Mouse (Mus musculus) heart, postnatal 0 days (tissue): ENCODE data around the gene Defb45. TPM values are rescaled to one million over a fixed set of nuclear protein-coding genes. Genes with fewer than 3 reads are reported as not detected.
A peak's percentile ranks its signal among the peaks of the same experiment; 100 is the strongest.

Experiments used
- ATAC-seq: fragments of 200-750 bp; cut with Nextera tagmentation; 2 replicates; pipeline ENCODE4 v1.8.0; 2017; ENCODE audit warnings: low read depth, moderate number of reproducible peaks, moderate library complexity; ENCODE audit not compliant: insufficient read depth
- DNase-seq: peaks from one replicate; pipeline ENCODE4 v3.0.0-alpha.2; 2016; ENCODE audit warnings: low spot score
- H3K27ac ChIP-seq: fragments of 300-500 bp; sonication (generic); 2 replicates; pipeline ENCODE4 v1.5.1; 2014; ENCODE audit warnings: low read depth, mild to moderate bottlenecking
- H3K27me3 ChIP-seq: fragments of 300-500 bp; sonication (generic); 2 replicates; pipeline ENCODE4 v1.6.1; 2014; ENCODE audit warnings: low read length, mixed read lengths; ENCODE audit not compliant: control insufficient read depth, insufficient read depth
- H3K36me3 ChIP-seq: fragments of 300-500 bp; sonication (generic); replicated peaks from 2 replicates; pipeline ENCODE4 v1.6.1; 2014; ENCODE audit warnings: low read length, mixed read lengths; ENCODE audit not compliant: control insufficient read depth, insufficient read depth
- H3K4me1 ChIP-seq: fragments of 300-500 bp; sonication (generic); 2 replicates; pipeline ENCODE4 v1.6.1; 2014; ENCODE audit warnings: antibody characterized with exemption; ENCODE audit not compliant: control insufficient read depth, insufficient read depth
- H3K4me2 ChIP-seq: fragments of 300-500 bp; sonication (generic); 2 replicates; pipeline ENCODE4 v1.6.1; 2014; ENCODE audit warnings: low read depth, mild to moderate bottlenecking, low read length, moderate library complexity
- H3K4me3 ChIP-seq: fragments of 300-500 bp; sonication (generic); 2 replicates; pipeline ENCODE4 v1.5.1; 2014; ENCODE audit warnings: low read depth, low read length
- H3K9ac ChIP-seq: fragments of 300-500 bp; sonication (generic); replicated peaks from 2 replicates; pipeline ENCODE4 v1.6.1; 2014; ENCODE audit warnings: low read depth, low read length, mixed read lengths
- H3K9me3 ChIP-seq: fragments of 300-500 bp; sonication (generic); replicated peaks from 2 replicates; pipeline ENCODE4 v1.6.1; 2016; ENCODE audit warnings: low read length; ENCODE audit not compliant: control insufficient read depth
- CTCF ChIP-seq: IDR thresholded peaks from 2 replicates; pipeline ENCODE4 v1.5.1; 2016; ENCODE audit warnings: antibody characterized with exemption, control low read depth, low read depth
- EP300 ChIP-seq: IDR thresholded peaks from 2 replicates; pipeline ENCODE4 v1.6.1; 2016; ENCODE audit warnings: antibody characterized with exemption, low read depth
- WGBS: fragments of 180-500 bp; shearing (Covaris S2); extraction: QIAGEN DNeasy Blood & Tissue Kit; methylation state at CpG from one replicate; pipeline ENCODE4 v1.1.7; 2014; 5-methylcytosine and 5-hydroxymethylcytosine counted together
- polyA plus RNA-seq: library from polyadenylated mRNA; unstranded; fragments of >200 nt; fragmentation: Nextera tagmentation; extraction: Ambion mirVana; gene quantifications from 2 replicates; pipeline ENCODE4 v1.2.1, GENCODE M21; 2015
- total RNA-seq: library from RNA; depleted of rRNA; stranded (reverse); fragments of >200 nt; gene quantifications from 2 replicates; pipeline ENCODE4 v1.2.3, GENCODE M21; 2014; ENCODE audit warnings: low replicate concordance

Defb45 gene
- total and polyA plus RNA-seq, 2 experiments from 2014 or later = not detected

- WGBS = 100% methylated on average over 1 of the region's 1 CpGs
- TF ChIP-seq EP300 (no peak), CTCF (no peak)
- no peak for ATAC-seq
- H3K36me3 ChIP-seq = no peaks in the 10 kb centered on the region
- no peak overlapping the region for H3K9ac ChIP-seq
- no peaks in the 10 kb centered on the region for H3K9me3 ChIP-seq
- no peak overlapping the region for H3K4me3 ChIP-seq
- DNase-seq = no peak
- no peak overlapping the region for H3K4me2 ChIP-seq
- no peaks in the 10 kb centered on the region for H3K27me3 ChIP-seq
- no peaks in the 10 kb centered on the region for H3K4me1 ChIP-seq
- H3K27ac ChIP-seq = no peak overlapping the region
These were observed 9.5 kb upstream of the Defb45 start for GRCm38 (mm10) chr2:152608719-152609118.

- H3K27me3 ChIP-seq = no peaks in the 10 kb centered on the region
- 57% methylated on average over 6 of the region's 6 CpGs for WGBS
- no peak overlapping the region for H3K9ac ChIP-seq
- no peaks in the 10 kb centered on the region for H3K36me3 ChIP-seq
- no peak for TF ChIP-seq CTCF
- TF ChIP-seq EP300 = no peak
- no peaks in the 10 kb centered on the region for H3K9me3 ChIP-seq
- H3K4me3 ChIP-seq = no peak overlapping the region
- no peak for DNase-seq
- no peak for ATAC-seq
- H3K4me1 ChIP-seq = no peaks in the 10 kb centered on the region
- H3K27ac ChIP-seq = no peak overlapping the region
- no peak overlapping the region for H3K4me2 ChIP-seq
These were observed 8.5 kb upstream of the Defb45 start for GRCm38 (mm10) chr2:152607746-152608145.

GRCm38 (mm10) chr2:152604057-152604456 lies 4.9 kb upstream of the Defb45 start, which contains the start of gene Defb36:
TSS of gene Defb36 (plus strand) at chr2:152604327.
- ATAC-seq (no peak; the same call in 1 of the 2 replicates), DNase-seq (no peak)
- Histone ChIP-seq H3K9ac (no peak within 1 kb of the TSS), H3K36me3 (no peaks in the 10 kb centered on the region), H3K4me1 (no peaks in the 10 kb centered on the region), H3K27me3 (no peaks in the 10 kb centered on the region), H3K4me3 (no peak within 1 kb of the TSS), H3K9me3 (no peaks in the 10 kb centered on the region), H3K4me2 (no peak within 1 kb of the TSS), H3K27ac (no peak within 1 kb of the TSS)
- TF ChIP-seq CTCF (peak; percentile 47), EP300 (no peak)
- 71% methylated on average over 15 of the region's 15 CpGs for WGBS

- Histone ChIP-seq H3K27me3 (no peaks in the 10 kb centered on the region), H3K9ac (no peak overlapping the region), H3K4me1 (no peaks in the 10 kb centered on the region), H3K9me3 (no peaks in the 10 kb centered on the region), H3K27ac (no peak overlapping the region), H3K4me2 (no peak overlapping the region), H3K4me3 (no peak overlapping the region), H3K36me3 (no peaks in the 10 kb centered on the region)
- ATAC-seq (no peak), DNase-seq (no peak)
- TF ChIP-seq CTCF = peak; percentile 24
- TF ChIP-seq EP300 = no peak
- 63% methylated on average over 4 of the region's 4 CpGs for WGBS
These were observed 2.2 kb upstream of the Defb45 start for GRCm38 (mm10) chr2:152601275-152601960.

- Histone ChIP-seq H3K36me3 (no peaks in the 10 kb centered on the region), H3K4me3 (no peak overlapping the region), H3K9me3 (no peaks in the 10 kb centered on the region), H3K4me1 (no peaks in the 10 kb centered on the region), H3K4me2 (no peak overlapping the region), H3K9ac (no peak overlapping the region), H3K27ac (no peak overlapping the region), H3K27me3 (no peaks in the 10 kb centered on the region)
- 70% methylated on average over 6 of the region's 6 CpGs for WGBS
- no peak for TF ChIP-seq EP300
- TF ChIP-seq CTCF = no peak
- no peak for ATAC-seq
- no peak for DNase-seq
These were observed 877 bp upstream of the Defb45 start for GRCm38 (mm10) chr2:152600076-152600475.

GRCm38 (mm10) chr2:152589021-152589420 lies 10.2 kb downstream of the Defb45 start:
- H3K27me3 ChIP-seq = 0 out of 2 replicates have a peak, but pooled peaks cover under 1% of the 10 kb centered on the region
- TF ChIP-seq EP300 (no peak), CTCF (no peak)
- WGBS = 59% methylated on average over 6 of the region's 6 CpGs
- no peaks in the 10 kb centered on the region for H3K4me1 ChIP-seq
- no peak overlapping the region for H3K4me2 ChIP-seq
- no peak overlapping the region for H3K9ac ChIP-seq
- no peaks in the 10 kb centered on the region for H3K36me3 ChIP-seq
- no peak overlapping the region for H3K4me3 ChIP-seq
- DNase-seq = no peak
- no peaks in the 10 kb centered on the region for H3K9me3 ChIP-seq
- no peak for ATAC-seq
- no peak overlapping the region for H3K27ac ChIP-seq
